Comparison of ENCODE assay signal across 9 mouse cellular contexts in the genomic region with DNA sequence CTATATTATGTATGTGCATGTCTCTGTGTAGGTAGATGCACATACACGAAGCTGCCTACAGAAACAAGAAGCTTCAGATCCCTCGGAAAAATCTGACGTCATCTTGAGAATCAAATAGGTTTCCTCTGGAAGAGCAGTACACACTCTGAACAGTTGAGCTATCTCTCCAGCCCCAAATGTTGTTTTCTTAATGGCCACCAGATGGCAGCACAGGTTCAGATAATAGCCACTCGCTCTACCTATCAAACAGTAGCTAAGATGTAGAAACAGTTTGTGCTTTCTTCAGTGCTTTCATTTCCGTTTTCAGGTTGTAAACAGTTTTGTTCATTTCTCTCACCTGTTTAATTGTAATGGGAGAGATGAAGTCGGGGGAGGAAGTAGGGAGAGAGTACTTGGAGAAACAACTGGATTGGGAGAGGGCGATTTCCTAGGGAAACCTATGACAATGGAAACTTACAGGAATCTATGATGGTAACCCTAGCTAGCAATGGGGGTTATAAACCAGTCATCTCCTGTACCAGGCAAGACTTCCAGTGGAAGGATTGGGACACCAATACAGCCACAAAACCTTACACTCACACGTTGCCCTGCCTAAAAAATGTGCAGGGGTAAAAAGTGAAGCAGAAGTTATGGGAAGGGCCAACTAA. TPM values are rescaled to one million over a fixed set of nuclear protein-coding genes. Genes with fewer than 3 reads are reported as not detected.
DNase-seq lines count a peak whose midpoint lies in the region; ATAC-seq lines count a peak whose summit lies in the region.
"Had no signal": no experiment of that assay in that cellular context is flagged by ENCODE, and none has a peak within 500 bp of the region (broad histone marks: within the 10 kb centered on the region; RNA-seq: fewer than 3 reads in every experiment).

No protein-coding gene starts in this region.

- WGBS in heart, embryonic 12.5 days = 23% methylated on average over 8 of the region's 8 CpGs
- 20% methylated on average over 8 of the region's 8 CpGs for WGBS in heart, embryonic 11.5 days (ENCODE audit: insufficient replicate concordance)
- 24% methylated on average over 8 of the region's 8 CpGs for WGBS in forebrain, embryonic 16.5 days
- WGBS in intestine, embryonic 16.5 days = 24% methylated on average over 8 of the region's 8 CpGs
- 22% methylated on average over 8 of the region's 8 CpGs for WGBS in midbrain, embryonic 14.5 days

- H3K9me3 ChIP-seq in heart, embryonic 12.5 days (replicated peaks) = no peaks in the 10 kb centered on the region
- no peaks in the 10 kb centered on the region for H3K9me3 ChIP-seq in heart, embryonic 11.5 days (replicated peaks; ENCODE audit: control insufficient read depth, low read length)
- no peaks in the 10 kb centered on the region for H3K9me3 ChIP-seq in forebrain, embryonic 16.5 days (ENCODE audit: control insufficient read depth, low read length)
- no peaks in the 10 kb centered on the region for H3K9me3 ChIP-seq in intestine, embryonic 16.5 days (ENCODE audit: control insufficient read depth, low read length)
- no peaks in the 10 kb centered on the region for H3K9me3 ChIP-seq in midbrain, embryonic 14.5 days (ENCODE audit: control insufficient read depth, low read length)
- H3K9me3 ChIP-seq: stomach, embryonic 15.5 days had no signal

- H3K4me2 ChIP-seq in heart, embryonic 12.5 days = peak overlapping the region; percentile 33; the same call in 1 of the 2 replicates
- no peak overlapping the region for H3K4me2 ChIP-seq in heart, embryonic 11.5 days
- H3K4me2 ChIP-seq in forebrain, embryonic 16.5 days (ENCODE audit: low read length) = no peak overlapping the region
- H3K4me2 ChIP-seq in intestine, embryonic 16.5 days (ENCODE audit: low read depth, low read length) = no peak overlapping the region
- H3K4me2 ChIP-seq in midbrain, embryonic 14.5 days (ENCODE audit: low read length) = peak overlapping the region; percentile 31
- H3K4me2 ChIP-seq: stomach, embryonic 15.5 days had no signal

- H3K36me3 ChIP-seq in heart, embryonic 12.5 days = no peaks in the 10 kb centered on the region
- no peaks in the 10 kb centered on the region for H3K36me3 ChIP-seq in heart, embryonic 11.5 days (ENCODE audit: control insufficient read depth, insufficient read depth, low read length)
- no peaks in the 10 kb centered on the region for H3K36me3 ChIP-seq in forebrain, embryonic 16.5 days (ENCODE audit: control insufficient read depth, insufficient read depth)
- no peaks in the 10 kb centered on the region for H3K36me3 ChIP-seq in intestine, embryonic 16.5 days (ENCODE audit: control insufficient read depth, insufficient read depth, low read length)
- H3K36me3 ChIP-seq in midbrain, embryonic 14.5 days (ENCODE audit: control insufficient read depth, insufficient read depth, low read length) = no peaks in the 10 kb centered on the region
- H3K36me3 ChIP-seq: stomach, embryonic 15.5 days had no signal

- 0 out of 2 replicates have a peak, but pooled peaks have one; percentile 55 for ATAC-seq in heart, embryonic 12.5 days (ENCODE audit: insufficient number of reproducible peaks, low FRiP score)
- ATAC-seq in heart, embryonic 11.5 days (replicated peaks; ENCODE audit: insufficient number of reproducible peaks, low FRiP score, low TSS enrichment) = no peak
- peak; percentile 97 for ATAC-seq in forebrain, embryonic 16.5 days
- ATAC-seq in intestine, embryonic 16.5 days = peak; percentile 90
- ATAC-seq in midbrain, embryonic 14.5 days (ENCODE audit: low FRiP score, low TSS enrichment) = peak; percentile 89

- intact Hi-C loops in left cerebral cortex, postnatal 25 days (cut with DNase I) = loop anchor here (2.0 to 5.0 kb wide), 4 partner anchors 242 to 752 kb away; no protein-coding TSS in a partner anchor

- no peak overlapping the region for H3K4me3 ChIP-seq in heart, embryonic 12.5 days
- H3K4me3 ChIP-seq in heart, embryonic 11.5 days (ENCODE audit: low read depth, low read length) = no peak overlapping the region
- H3K4me3 ChIP-seq in forebrain, embryonic 16.5 days (replicated peaks; ENCODE audit: low read length) = no peak overlapping the region
- no peak overlapping the region; the same call in 1 of the 2 replicates for H3K4me3 ChIP-seq in intestine, embryonic 16.5 days (ENCODE audit: low read length)
- H3K4me3 ChIP-seq in midbrain, embryonic 14.5 days (replicated peaks; ENCODE audit: low read depth, low read length) = no peak overlapping the region
- H3K4me3 ChIP-seq: stomach, embryonic 15.5 days had no signal

- H3K4me1 ChIP-seq in heart, embryonic 12.5 days (replicated peaks) = no peaks in the 10 kb centered on the region
- no peaks in the 10 kb centered on the region for H3K4me1 ChIP-seq in heart, embryonic 11.5 days (ENCODE audit: control insufficient read depth, insufficient read depth, low read length)
- 0 out of 2 replicates have a peak, but pooled peaks cover 2% of the 10 kb centered on the region for H3K4me1 ChIP-seq in forebrain, embryonic 16.5 days (replicated peaks; ENCODE audit: control insufficient read depth, insufficient read depth, low read length)
- no peaks in the 10 kb centered on the region; the same call in 1 of the 2 replicates for H3K4me1 ChIP-seq in intestine, embryonic 16.5 days (ENCODE audit: control insufficient read depth, insufficient read depth, low read length)
- H3K4me1 ChIP-seq in midbrain, embryonic 14.5 days (ENCODE audit: control insufficient read depth, insufficient read depth, low read length) = no peaks in the 10 kb centered on the region
- H3K4me1 ChIP-seq: stomach, embryonic 15.5 days had no signal

- DNase-seq in brain, embryonic 18.5 days (ENCODE audit: low read depth, low spot score) = peak; percentile 54
- peak; percentile 75 to 77 for DNase-seq in left cerebral cortex, postnatal 25 days (ENCODE audit: low spot score in 2 of 2)
- DNase-seq in midbrain, embryonic 14.5 days = peak; percentile 91
- no peak for DNase-seq in spleen, postnatal 14 days (ENCODE audit: low spot score in 2 of 2)

- H3K9ac ChIP-seq in heart, embryonic 12.5 days = no peak overlapping the region
- H3K9ac ChIP-seq in heart, embryonic 11.5 days (ENCODE audit: low read depth, low read length) = no peak overlapping the region
- no peak overlapping the region for H3K9ac ChIP-seq in forebrain, embryonic 16.5 days (replicated peaks; ENCODE audit: low read depth, low read length)
- H3K9ac ChIP-seq in intestine, embryonic 16.5 days (ENCODE audit: low read depth, low read length) = no peak overlapping the region
- no peak overlapping the region for H3K9ac ChIP-seq in midbrain, embryonic 14.5 days (replicated peaks; ENCODE audit: low read length)
- H3K9ac ChIP-seq: stomach, embryonic 15.5 days had no signal

- H3K27ac ChIP-seq in heart, embryonic 12.5 days (ENCODE audit: poor library complexity, severe bottlenecking) = no peak overlapping the region
- H3K27ac ChIP-seq in heart, embryonic 11.5 days (ENCODE audit: low read depth, low read length) = no peak overlapping the region
- no peak overlapping the region for H3K27ac ChIP-seq in forebrain, embryonic 16.5 days (ENCODE audit: low read length)
- no peak overlapping the region for H3K27ac ChIP-seq in intestine, embryonic 16.5 days (ENCODE audit: low read length)
- H3K27ac ChIP-seq in midbrain, embryonic 14.5 days (replicated peaks; ENCODE audit: low read depth, low read length) = no peak overlapping the region
- H3K27ac ChIP-seq: stomach, embryonic 15.5 days had no signal

- H3K27me3 ChIP-seq in heart, embryonic 12.5 days (replicated peaks) = no peaks in the 10 kb centered on the region
- H3K27me3 ChIP-seq in heart, embryonic 11.5 days (ENCODE audit: control insufficient read depth, insufficient read depth, low read length) = no peaks in the 10 kb centered on the region
- H3K27me3 ChIP-seq in forebrain, embryonic 16.5 days (replicated peaks; ENCODE audit: control insufficient read depth, insufficient read depth, low read length) = no peaks in the 10 kb centered on the region
- no peaks in the 10 kb centered on the region for H3K27me3 ChIP-seq in intestine, embryonic 16.5 days (replicated peaks; ENCODE audit: control insufficient read depth, insufficient read depth, low read length)
- H3K27me3 ChIP-seq in midbrain, embryonic 14.5 days (ENCODE audit: control insufficient read depth, insufficient read depth, low read length) = no peaks in the 10 kb centered on the region
- H3K27me3 ChIP-seq: stomach, embryonic 15.5 days had no signal

RNA-seq across cellular contexts. Expression of a gene that starts 8.2 kb away (rescaled TPM):
- not detected in 2 replicates for polyA plus RNA-seq in heart, embryonic 12.5 days (2016; fragmentation: Nextera tagmentation; extraction: Ambion mirVana)
- not detected in 2 replicates for polyA plus RNA-seq in heart, embryonic 11.5 days (2014; fragmentation: Nextera tagmentation; extraction: Ambion mirVana)
- polyA plus RNA-seq in forebrain, embryonic 16.5 days (2015; fragmentation: Nextera tagmentation; extraction: Ambion mirVana) = not detected in 2 replicates
- polyA plus RNA-seq in intestine, embryonic 16.5 days (2015; fragmentation: Nextera tagmentation; extraction: Ambion mirVana) = not detected in 2 replicates
- not detected for total RNA-seq in left cerebral cortex, postnatal 25 days (2021)
- not detected in 2 replicates for polyA plus RNA-seq in midbrain, embryonic 14.5 days (2014; fragmentation: Nextera tagmentation; extraction: Ambion mirVana)
- polyA plus RNA-seq: stomach, embryonic 15.5 days had no signal

RNA-seq across cellular contexts. Expression of a gene that starts 27.0 kb away (rescaled TPM):
- not detected in 2 replicates for polyA plus RNA-seq in heart, embryonic 12.5 days (2016; fragmentation: Nextera tagmentation; extraction: Ambion mirVana)
- not detected in 2 replicates for polyA plus RNA-seq in heart, embryonic 11.5 days (2014; fragmentation: Nextera tagmentation; extraction: Ambion mirVana)
- polyA plus RNA-seq in forebrain, embryonic 16.5 days (2015; fragmentation: Nextera tagmentation; extraction: Ambion mirVana) = not detected in 2 replicates
- polyA plus RNA-seq in intestine, embryonic 16.5 days (2015; fragmentation: Nextera tagmentation; extraction: Ambion mirVana) = not detected in 2 replicates
- total RNA-seq in left cerebral cortex, postnatal 25 days (2021) = not detected
- not detected in 2 replicates for polyA plus RNA-seq in midbrain, embryonic 14.5 days (2014; fragmentation: Nextera tagmentation; extraction: Ambion mirVana)
- polyA plus RNA-seq: stomach, embryonic 15.5 days had no signal

Comparison
In these comparisons a context has a peak if more than half of its experiments do, and no peak if none do; other contexts are left out.
1. H3K4me2 ChIP-seq: peak in heart, embryonic 12.5 days (single experiment) and midbrain, embryonic 14.5 days (single experiment); none in heart, embryonic 11.5 days (single experiment), forebrain, embryonic 16.5 days (single experiment) and intestine, embryonic 16.5 days (single experiment).
2. DNase-seq: peak in brain, embryonic 18.5 days (single experiment), left cerebral cortex, postnatal 25 days (2 of 2) and midbrain, embryonic 14.5 days (single experiment); none in spleen, postnatal 14 days (0 of 2).